Mouse (Mus musculus) forebrain, embryonic 14.5 days (tissue): ENCODE data around the gene Acadl. TPM values are rescaled to one million over a fixed set of nuclear protein-coding genes. Genes with fewer than 3 reads are reported as not detected.

Experiments
- ATAC-seq: fragments of 200-750 bp; cut with Nextera tagmentation; 2 replicates; pipeline ENCODE4 v1.8.0; 2017; ENCODE audit warnings: mild to moderate bottlenecking, moderate library complexity
- DNase-seq: peaks from one replicate; pipeline ENCODE4 v3.0.0-alpha.2; 2015; ENCODE audit warnings: low spot score
- H3K27ac ChIP-seq: fragments of 300-500 bp; sonication (generic); 2 replicates; pipeline ENCODE4 v1.5.1; 2014; ENCODE audit warnings: low read depth, mild to moderate bottlenecking, control low read depth, low read length, moderate library complexity
- H3K27me3 ChIP-seq: fragments of 300-500 bp; sonication (generic); replicated peaks from 2 replicates; pipeline ENCODE4 v1.6.1; 2014; ENCODE audit warnings: low read length, control low read depth, mixed read lengths; ENCODE audit not compliant: control insufficient read depth, insufficient read depth
- H3K36me3 ChIP-seq: fragments of 300-500 bp; sonication (generic); 2 replicates; pipeline ENCODE4 v1.6.1; 2014; ENCODE audit warnings: low read length, control low read depth; ENCODE audit not compliant: control insufficient read depth, insufficient read depth
- H3K4me1 ChIP-seq: fragments of 300-500 bp; sonication (generic); 2 replicates; pipeline ENCODE4 v1.6.1; 2014; ENCODE audit warnings: antibody characterized with exemption, low read length, control low read depth; ENCODE audit not compliant: control insufficient read depth, insufficient read depth
- H3K4me2 ChIP-seq: fragments of 300-500 bp; sonication (generic); 2 replicates; pipeline ENCODE4 v1.6.1; 2014; ENCODE audit warnings: mild to moderate bottlenecking, control low read depth, low read length
- H3K4me3 ChIP-seq: fragments of 300-500 bp; sonication (generic); 2 replicates; pipeline ENCODE4 v1.5.1; 2014; ENCODE audit warnings: low read depth, low read length, control low read depth
- H3K9ac ChIP-seq: fragments of 300-500 bp; sonication (generic); 2 replicates; pipeline ENCODE4 v1.6.1; 2014; ENCODE audit warnings: mild to moderate bottlenecking, low read length, control low read depth, moderate library complexity
- H3K9me3 ChIP-seq: fragments of 300-500 bp; sonication (generic); replicated peaks from 2 replicates; pipeline ENCODE4 v1.6.1; 2016; ENCODE audit warnings: low read length, control low read depth, mixed read lengths; ENCODE audit not compliant: control insufficient read depth
- WGBS: fragments of 180-500 bp; shearing (Covaris S2); extraction: QIAGEN DNeasy Blood & Tissue Kit; methylation state at CpG from one replicate; pipeline ENCODE4 v1.1.7; 2014; 5-methylcytosine and 5-hydroxymethylcytosine counted together
- polyA plus RNA-seq: library from polyadenylated mRNA; unstranded; fragments of >200 nt; fragmentation: Nextera tagmentation; extraction: Ambion mirVana; gene quantifications from 2 replicates; pipeline ENCODE4 v1.2.1, GENCODE M21; 2014

Acadl gene
- polyA plus RNA-seq, 1 experiment from 2014 or later: 34.7 TPM

DNA sequence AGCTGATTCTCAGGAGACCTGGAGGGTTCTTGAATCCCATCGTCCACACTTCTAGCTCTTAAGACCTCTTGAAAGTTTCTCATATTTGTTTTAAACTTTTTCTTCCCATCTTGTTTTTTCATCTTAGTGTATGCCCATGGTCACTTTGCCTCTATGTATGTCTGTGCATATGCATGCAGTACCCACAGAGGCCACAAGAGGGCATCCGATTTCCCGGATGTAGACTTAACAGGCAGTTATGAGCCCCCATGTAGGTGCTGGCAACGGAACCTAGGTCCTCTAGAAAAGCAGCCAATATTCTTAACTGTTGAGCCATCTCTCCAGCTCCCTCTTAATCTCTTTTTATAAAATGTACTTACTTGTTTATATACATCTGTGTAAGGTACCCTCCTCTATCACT is 15.6 kb downstream of the Acadl start:
- H3K36me3 ChIP-seq: peaks cover 8% of the 10 kb centered on the region; the same call in 1 of the 2 replicates
- no peak overlapping the region for H3K4me2 ChIP-seq
- H3K4me1 ChIP-seq: no peaks in the 10 kb centered on the region
- no peak overlapping the region for H3K27ac ChIP-seq
- no peak overlapping the region for H3K4me3 ChIP-seq
- WGBS: 89% methylated on average over 4 of the region's 4 CpGs
- H3K27me3 ChIP-seq: no peaks in the 10 kb centered on the region
- ATAC-seq (no peak), DNase-seq (no peak)
- H3K9ac ChIP-seq: no peak overlapping the region
- no peaks in the 10 kb centered on the region for H3K9me3 ChIP-seq

DNA sequence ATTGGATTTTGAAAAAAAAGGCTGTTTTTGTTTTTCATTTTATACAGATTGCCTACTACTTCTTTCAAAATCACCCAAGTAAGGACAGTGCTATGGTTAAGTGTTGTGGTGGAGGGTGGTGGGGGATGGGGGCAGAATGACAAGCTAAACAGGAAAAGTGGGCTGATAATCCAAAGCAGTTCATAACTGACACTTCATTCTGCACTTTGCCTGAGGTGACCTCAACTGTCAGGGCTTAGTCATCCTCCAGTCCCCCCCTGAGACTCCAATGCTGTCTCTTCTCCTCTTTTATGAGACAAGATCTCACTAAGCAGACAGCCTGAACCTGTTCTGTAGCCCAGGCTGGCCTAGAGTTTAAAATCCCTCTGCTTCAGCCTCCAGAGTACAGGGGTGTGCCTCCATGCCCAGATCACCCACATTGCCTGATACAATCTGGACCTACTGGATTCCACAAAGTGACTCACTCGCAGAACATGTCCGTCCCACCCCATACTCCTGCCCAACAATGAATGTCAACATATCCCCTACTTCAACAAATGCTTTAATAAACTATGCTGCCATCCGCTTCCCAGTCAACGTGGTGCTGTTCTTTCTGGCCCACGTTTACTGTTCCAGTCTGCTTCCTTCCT is 17.3 kb downstream of the Acadl start:
- DNase-seq (no peak), ATAC-seq (no peak)
- Histone ChIP-seq H3K9ac (no peak overlapping the region), H3K36me3 (peaks cover 8% of the 10 kb centered on the region; the same call in 1 of the 2 replicates), H3K9me3 (no peaks in the 10 kb centered on the region), H3K27me3 (no peaks in the 10 kb centered on the region), H3K27ac (no peak overlapping the region), H3K4me3 (no peak overlapping the region), H3K4me1 (no peaks in the 10 kb centered on the region), H3K4me2 (no peak overlapping the region)
- WGBS: 89% methylated on average over 5 of the region's 5 CpGs

DNA sequence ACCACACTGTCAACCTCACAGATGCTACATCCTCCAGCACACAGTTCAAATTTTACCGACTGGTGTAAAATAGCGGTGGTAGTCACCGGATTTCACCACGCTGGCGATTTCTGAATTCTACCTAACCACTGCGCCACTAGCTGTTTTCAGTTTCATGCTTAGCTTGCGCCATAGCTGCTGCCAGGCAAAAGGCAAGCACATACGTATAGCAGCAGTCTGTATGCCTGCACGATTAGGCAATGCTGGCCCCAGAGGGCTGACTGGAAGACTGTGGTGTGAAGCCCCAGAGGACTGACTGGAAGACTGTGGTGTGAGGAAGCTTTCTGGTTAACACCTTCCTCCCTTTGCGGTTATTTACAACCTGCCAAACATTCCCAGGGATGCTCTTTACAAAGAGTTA is 21.1 kb downstream of the Acadl start:
- no peak overlapping the region for H3K9ac ChIP-seq
- no peak overlapping the region for H3K27ac ChIP-seq
- H3K27me3 ChIP-seq: no peaks in the 10 kb centered on the region
- no peak overlapping the region for H3K4me2 ChIP-seq
- no peaks in the 10 kb centered on the region for H3K9me3 ChIP-seq
- 54% methylated on average over 10 of the region's 10 CpGs for WGBS
- DNase-seq (no peak), ATAC-seq (0 out of 2 replicates have a peak, but pooled peaks have one; percentile 5)
- no peaks in the 10 kb centered on the region for H3K36me3 ChIP-seq
- H3K4me1 ChIP-seq: no peaks in the 10 kb centered on the region
- no peak overlapping the region for H3K4me3 ChIP-seq

DNA sequence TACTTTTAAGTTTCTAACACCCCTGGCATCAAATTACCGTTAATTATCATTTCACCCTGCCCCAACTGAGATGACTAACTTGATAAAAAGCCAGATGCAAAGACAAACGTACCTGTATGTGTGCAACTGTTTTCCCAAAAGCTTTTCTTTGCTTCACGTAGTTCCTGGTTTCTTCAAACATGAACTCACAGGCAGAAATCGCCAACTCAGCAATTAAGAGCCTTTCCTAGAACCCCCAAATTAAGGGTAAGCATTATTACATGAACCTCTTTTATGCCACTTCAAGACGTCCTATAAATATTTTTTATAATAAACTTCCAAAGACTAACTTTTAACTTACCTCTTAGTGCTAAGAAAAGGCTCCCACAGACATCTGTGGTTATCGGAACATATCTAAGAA is 21.6 kb downstream of the Acadl start:
- ATAC-seq (no peak), DNase-seq (no peak)
- Histone ChIP-seq H3K9ac (no peak overlapping the region), H3K27ac (no peak overlapping the region), H3K4me3 (no peak overlapping the region), H3K4me2 (no peak overlapping the region), H3K36me3 (no peaks in the 10 kb centered on the region), H3K9me3 (no peaks in the 10 kb centered on the region), H3K27me3 (no peaks in the 10 kb centered on the region), H3K4me1 (no peaks in the 10 kb centered on the region)
- 85% methylated on average over 6 of the region's 6 CpGs for WGBS

DNA sequence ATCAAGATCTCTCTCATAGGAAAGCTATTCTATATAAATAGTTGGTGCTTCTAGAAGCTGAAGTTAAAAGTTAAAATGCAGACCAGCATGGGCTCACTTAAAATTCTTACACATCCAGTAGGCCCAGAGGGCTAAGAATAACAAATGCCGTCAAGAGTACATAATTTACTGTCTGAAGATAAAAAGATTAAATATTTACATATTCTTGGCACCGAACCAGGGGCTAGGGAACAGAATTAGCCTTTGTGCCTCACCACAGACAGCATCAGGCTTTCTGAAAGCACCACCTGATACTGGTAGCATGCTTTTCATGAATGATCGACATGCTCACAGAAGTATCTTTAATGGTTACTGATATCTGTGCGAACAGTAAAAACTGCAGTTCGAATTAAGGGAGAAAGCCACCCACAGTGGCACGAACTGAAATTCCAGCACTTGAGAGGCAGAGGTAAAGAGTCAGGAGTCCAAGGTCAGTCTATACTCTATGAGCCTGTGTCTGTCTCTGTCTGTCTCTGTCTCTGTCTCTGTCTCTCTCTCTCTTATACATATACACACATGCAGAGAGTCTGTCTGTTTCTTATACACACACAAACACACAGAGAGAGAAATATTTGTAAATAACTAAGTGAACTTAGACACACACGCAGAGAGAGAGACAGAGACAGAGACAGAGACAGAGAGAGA is 23.2 kb downstream of the Acadl start:
- Histone ChIP-seq H3K9ac (no peak overlapping the region), H3K27ac (no peak overlapping the region), H3K9me3 (no peaks in the 10 kb centered on the region), H3K4me1 (no peaks in the 10 kb centered on the region), H3K36me3 (no peaks in the 10 kb centered on the region), H3K4me3 (no peak overlapping the region), H3K4me2 (no peak overlapping the region), H3K27me3 (no peaks in the 10 kb centered on the region)
- no peak for ATAC-seq
- DNase-seq: no peak
- WGBS: 75% methylated on average over 7 of the region's 7 CpGs

DNA sequence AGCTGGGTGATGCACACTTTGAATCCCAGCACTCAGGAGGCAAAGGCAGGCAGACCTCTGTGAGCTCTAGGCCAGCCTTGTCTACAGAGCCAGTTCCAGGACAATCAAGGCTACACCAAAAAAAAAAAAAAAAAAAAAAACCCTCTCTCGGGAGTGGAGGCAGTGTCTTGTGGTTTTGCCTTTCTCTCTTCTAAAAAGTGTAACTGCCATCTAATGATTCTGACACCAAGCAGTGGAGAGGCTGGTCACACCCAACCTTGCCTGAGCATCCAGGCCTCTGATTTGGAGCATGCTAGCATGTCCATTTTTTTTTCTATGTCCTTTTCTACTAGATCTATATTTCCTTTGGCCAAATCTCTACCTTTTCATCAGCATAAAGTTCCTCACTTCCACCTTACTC is 23.9 kb downstream of the Acadl start:
- DNase-seq (no peak), ATAC-seq (no peak)
- 86% methylated on average over 1 of the region's 1 CpGs for WGBS
- Histone ChIP-seq H3K27ac (no peak overlapping the region), H3K36me3 (no peaks in the 10 kb centered on the region), H3K9ac (no peak overlapping the region), H3K9me3 (no peaks in the 10 kb centered on the region), H3K4me3 (no peak overlapping the region), H3K4me1 (no peaks in the 10 kb centered on the region), H3K4me2 (no peak overlapping the region), H3K27me3 (no peaks in the 10 kb centered on the region)

DNA sequence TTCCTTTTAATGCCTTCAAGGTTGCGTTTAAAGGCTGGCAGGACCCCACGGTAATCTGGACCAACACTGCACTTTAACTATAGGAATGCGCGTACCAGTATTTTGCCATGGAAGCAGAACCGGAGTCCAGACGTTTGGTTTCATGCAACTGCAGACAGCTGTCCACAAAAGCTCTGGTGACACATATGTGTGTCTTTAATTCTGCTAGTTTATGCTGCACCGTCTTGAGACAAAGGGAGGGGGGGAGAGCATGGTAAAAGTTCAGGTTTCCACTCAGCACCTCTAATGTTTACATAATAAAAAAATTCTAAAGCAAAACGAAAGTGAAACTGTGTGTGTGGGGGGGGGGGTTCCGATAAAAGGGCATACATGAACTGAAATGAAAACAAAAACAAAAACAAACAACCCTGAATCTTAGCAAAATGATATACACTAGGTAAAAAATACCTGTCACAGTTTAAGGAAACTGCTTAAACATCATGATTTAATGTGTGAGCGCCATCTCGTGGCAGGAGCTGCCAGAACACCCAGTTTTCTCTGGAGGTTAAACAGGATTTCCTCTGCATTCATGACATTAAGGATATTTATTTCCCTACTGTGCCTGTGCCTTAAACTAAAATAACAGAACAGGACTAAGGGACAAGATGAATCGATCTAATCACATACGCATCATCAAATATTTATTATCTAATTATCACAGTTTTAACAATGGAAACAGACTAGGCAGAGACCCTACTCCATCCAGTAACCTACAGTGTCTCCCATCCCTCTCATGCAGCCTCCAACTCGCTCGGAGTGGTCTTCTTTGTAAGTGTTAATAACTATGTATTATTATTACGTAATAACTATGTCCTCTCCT is 24.7 kb downstream of the Acadl start:
- Histone ChIP-seq H3K4me1 (no peaks in the 10 kb centered on the region), H3K4me2 (no peak overlapping the region), H3K27ac (no peak overlapping the region), H3K4me3 (no peak overlapping the region), H3K27me3 (no peaks in the 10 kb centered on the region), H3K36me3 (no peaks in the 10 kb centered on the region), H3K9me3 (no peaks in the 10 kb centered on the region), H3K9ac (no peak overlapping the region)
- 63% methylated on average over 16 of the region's 16 CpGs for WGBS
- ATAC-seq: peak; percentile 50; the same call in 1 of the 2 replicates
- DNase-seq: peak; percentile 85

DNA sequence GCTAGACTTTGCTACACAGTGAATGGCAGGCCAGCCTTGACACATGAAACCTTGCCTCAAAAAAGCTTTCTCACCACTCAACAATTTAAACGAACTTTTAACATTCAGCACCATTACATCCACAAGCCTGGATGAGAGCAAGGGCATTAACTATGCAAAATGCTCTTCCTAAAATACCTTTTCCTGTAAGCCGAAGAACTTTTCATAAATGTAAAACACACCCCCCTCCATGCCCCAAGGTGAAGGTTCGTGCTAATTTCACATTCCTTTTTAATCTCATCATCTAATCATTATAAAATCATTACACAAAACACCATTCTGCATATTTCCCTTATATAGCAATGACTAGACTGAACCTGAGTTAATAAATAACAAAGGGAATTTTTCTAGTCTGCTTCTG is 25.9 kb downstream of the Acadl start:
- Histone ChIP-seq H3K27me3 (no peaks in the 10 kb centered on the region), H3K27ac (no peak overlapping the region), H3K4me1 (no peaks in the 10 kb centered on the region), H3K9ac (no peak overlapping the region), H3K36me3 (no peaks in the 10 kb centered on the region), H3K9me3 (no peaks in the 10 kb centered on the region), H3K4me2 (no peak overlapping the region), H3K4me3 (no peak overlapping the region)
- no peak for ATAC-seq
- WGBS: 77% methylated on average over 3 of the region's 3 CpGs
- DNase-seq: no peak
